Mouse (Mus musculus) stomach, embryonic 16.5 days (tissue): ENCODE results near the gene Rasgrp3. TPM values are rescaled to one million over a fixed set of nuclear protein-coding genes. Genes with fewer than 3 reads are reported as not detected.

Experiments used
- ATAC-seq: fragments of 200-750 bp; cut with Nextera tagmentation; 2 replicates; pipeline ENCODE4 v1.8.0; 2017; ENCODE audit warnings: moderate number of reproducible peaks, moderate TSS enrichment; ENCODE audit not compliant: insufficient read depth, low FRiP score
- H3K27ac ChIP-seq: fragments of 300-500 bp; sonication (generic); 2 replicates; pipeline ENCODE4 v1.5.1; 2014; ENCODE audit warnings: low read length
- H3K27me3 ChIP-seq: fragments of 300-500 bp; sonication (generic); 2 replicates; pipeline ENCODE4 v1.6.1; 2014; ENCODE audit warnings: low read length, control low read depth, mixed read lengths; ENCODE audit not compliant: control insufficient read depth, insufficient read depth
- H3K36me3 ChIP-seq: fragments of 300-500 bp; sonication (generic); 2 replicates; pipeline ENCODE4 v1.6.1; 2014; ENCODE audit warnings: low read length; ENCODE audit not compliant: control insufficient read depth, insufficient read depth
- H3K4me1 ChIP-seq: fragments of 300-500 bp; sonication (generic); 2 replicates; pipeline ENCODE4 v1.6.1; 2014; ENCODE audit warnings: low read length, control low read depth, mixed read lengths; ENCODE audit not compliant: control insufficient read depth, insufficient read depth
- H3K4me2 ChIP-seq: fragments of 300-500 bp; sonication (generic); 2 replicates; pipeline ENCODE4 v1.6.1; 2014; ENCODE audit warnings: low read depth, low read length, mixed read lengths
- H3K4me3 ChIP-seq: fragments of 300-500 bp; sonication (generic); replicated peaks from 2 replicates; pipeline ENCODE4 v1.5.1; 2014; ENCODE audit warnings: mild to moderate bottlenecking, low read length
- H3K9ac ChIP-seq: fragments of 300-500 bp; sonication (generic); 2 replicates; pipeline ENCODE4 v1.6.1; 2014; ENCODE audit warnings: low read length
- H3K9me3 ChIP-seq: fragments of 300-500 bp; sonication (generic); replicated peaks from 2 replicates; pipeline ENCODE4 v1.6.1; 2016; ENCODE audit warnings: low read length, control low read depth; ENCODE audit not compliant: control insufficient read depth
- WGBS: fragments of 180-500 bp; shearing (Covaris S2); extraction: QIAGEN DNeasy Blood & Tissue Kit; methylation state at CpG from one replicate; pipeline ENCODE4 v1.1.7; 2014; 5-methylcytosine and 5-hydroxymethylcytosine counted together
- polyA plus RNA-seq: library from polyadenylated mRNA; unstranded; fragments of >200 nt; fragmentation: Nextera tagmentation; extraction: Ambion mirVana; gene quantifications from 2 replicates; pipeline ENCODE4 v1.2.1, GENCODE M21; 2015

Rasgrp3 gene
- polyA plus RNA-seq, 1 experiment from 2014 or later: 15.3 TPM

DNA sequence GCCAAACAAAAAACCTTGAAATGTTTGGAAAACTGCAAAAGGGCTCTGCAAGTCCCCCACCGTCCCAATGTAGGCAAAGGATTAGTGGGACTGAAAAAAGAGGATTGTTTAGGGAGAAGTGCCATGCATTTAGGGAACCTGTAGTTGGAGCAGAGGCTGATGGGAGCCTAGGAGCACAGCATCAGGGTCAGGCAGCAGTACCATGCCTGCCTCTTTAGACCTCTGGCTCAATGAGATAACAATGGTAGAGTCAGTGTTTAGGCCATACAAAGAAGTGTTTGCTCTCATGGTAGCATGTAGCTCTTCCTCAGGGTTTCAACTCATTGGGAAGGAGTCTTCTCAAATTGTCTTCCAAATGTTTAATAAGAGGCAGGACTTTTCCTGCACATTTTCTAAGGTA, 40.3 kb downstream of the Rasgrp3 start:
- no peaks in the 10 kb centered on the region for H3K9me3 ChIP-seq
- no peak for ATAC-seq
- H3K4me1 ChIP-seq: peaks cover 7% of the 10 kb centered on the region
- WGBS: 48% methylated on average over 1 of the region's 1 CpGs
- H3K36me3 ChIP-seq: no peaks in the 10 kb centered on the region
- no peak overlapping the region for H3K4me3 ChIP-seq
- no peaks in the 10 kb centered on the region for H3K27me3 ChIP-seq
- H3K4me2 ChIP-seq: no peak overlapping the region
- no peak overlapping the region for H3K9ac ChIP-seq
- no peak overlapping the region for H3K27ac ChIP-seq

DNA sequence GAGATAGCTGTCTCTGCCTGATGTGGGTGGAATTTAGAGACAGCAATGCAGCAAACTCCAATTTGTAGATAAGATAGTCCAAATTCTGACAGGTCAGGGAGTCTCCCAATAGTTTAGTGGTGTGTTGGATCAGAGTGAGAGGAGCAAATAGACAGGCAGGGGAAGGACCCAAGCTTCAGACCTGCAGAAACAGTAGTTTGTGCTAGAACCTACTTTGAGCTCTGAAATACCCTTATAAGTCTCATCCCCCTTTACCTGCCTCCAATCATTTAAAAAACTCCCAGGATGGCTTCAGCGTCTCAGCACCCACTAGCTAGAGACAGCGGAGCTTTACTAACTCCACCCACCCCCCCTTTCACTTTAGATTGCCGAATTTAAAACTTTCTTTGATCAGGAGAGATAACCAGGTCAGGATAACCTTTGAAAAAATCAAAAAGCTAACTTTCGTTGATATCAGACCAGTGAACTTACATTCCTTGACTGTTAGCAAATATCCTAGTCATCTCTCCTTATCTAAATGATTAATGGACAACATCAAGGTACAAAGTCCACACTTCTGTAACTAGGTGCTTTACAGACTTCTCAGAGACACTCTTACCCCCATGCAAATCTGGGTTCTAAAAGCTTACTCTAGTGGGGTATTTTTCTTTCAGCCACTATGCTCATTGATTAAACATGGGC, 41.2 kb downstream of the Rasgrp3 start:
- Histone ChIP-seq H3K9me3 (no peaks in the 10 kb centered on the region), H3K36me3 (no peaks in the 10 kb centered on the region), H3K9ac (no peak overlapping the region), H3K4me2 (no peak overlapping the region), H3K4me3 (no peak overlapping the region), H3K4me1 (peaks cover 7% of the 10 kb centered on the region), H3K27ac (no peak overlapping the region), H3K27me3 (no peaks in the 10 kb centered on the region)
- peak; percentile 33; the same call in 1 of the 2 replicates for ATAC-seq
- 33% methylated on average over 4 of the region's 4 CpGs for WGBS

DNA sequence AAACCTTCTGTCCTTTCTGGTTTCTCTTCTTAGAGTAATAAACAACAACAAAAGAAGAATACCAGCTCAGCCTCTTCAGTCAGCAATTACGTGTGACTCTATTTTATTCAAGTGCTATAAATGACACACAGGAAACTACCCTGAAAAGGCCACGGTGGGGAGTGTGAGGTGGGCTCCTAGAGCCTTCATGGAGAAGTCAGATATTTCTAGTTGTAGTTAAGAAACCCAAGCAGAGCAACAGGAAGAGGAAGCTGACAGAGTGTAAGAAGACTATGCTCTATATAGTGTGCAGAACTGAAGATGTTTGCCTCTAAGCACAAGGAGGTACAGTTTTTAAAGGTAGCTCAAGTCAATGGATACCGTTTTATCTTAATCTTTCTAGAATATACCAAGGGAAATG, 42.0 kb downstream of the Rasgrp3 start:
- H3K9me3 ChIP-seq: no peaks in the 10 kb centered on the region
- H3K9ac ChIP-seq: no peak overlapping the region
- H3K4me3 ChIP-seq: no peak overlapping the region
- H3K4me2 ChIP-seq: no peak overlapping the region
- H3K27ac ChIP-seq: no peak overlapping the region
- WGBS: 69% methylated on average over 3 of the region's 3 CpGs
- H3K4me1 ChIP-seq: peaks cover under 1% of the 10 kb centered on the region; the same call in 1 of the 2 replicates
- no peaks in the 10 kb centered on the region for H3K27me3 ChIP-seq
- H3K36me3 ChIP-seq: no peaks in the 10 kb centered on the region
- ATAC-seq: no peak

DNA sequence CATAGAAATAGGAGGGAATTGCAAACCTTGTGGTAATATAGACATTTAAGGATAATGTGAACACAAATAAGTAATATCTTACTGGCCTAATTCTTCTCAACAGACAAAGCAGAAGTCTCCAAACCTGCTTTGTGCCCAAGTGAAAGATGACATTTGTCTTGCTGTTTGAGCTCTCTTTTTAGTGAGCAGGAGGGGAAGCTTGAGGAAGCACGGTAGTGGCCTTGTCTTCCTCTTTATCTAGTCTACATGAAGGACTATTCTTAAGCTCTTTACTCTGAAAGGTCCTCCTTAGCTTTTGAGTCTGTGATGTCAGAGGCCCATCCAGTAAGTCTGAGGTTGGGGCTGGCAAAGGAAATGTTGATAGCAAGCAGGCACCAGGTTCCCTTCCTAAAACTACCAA, 43.1 kb downstream of the Rasgrp3 start:
- Histone ChIP-seq H3K27ac (no peak overlapping the region), H3K4me2 (no peak overlapping the region), H3K9me3 (no peaks in the 10 kb centered on the region), H3K4me3 (no peak overlapping the region), H3K9ac (no peak overlapping the region), H3K27me3 (no peaks in the 10 kb centered on the region), H3K4me1 (no peaks in the 10 kb centered on the region; the same call in 1 of the 2 replicates), H3K36me3 (no peaks in the 10 kb centered on the region)
- 58% methylated on average over 1 of the region's 1 CpGs for WGBS
- no peak for ATAC-seq

DNA sequence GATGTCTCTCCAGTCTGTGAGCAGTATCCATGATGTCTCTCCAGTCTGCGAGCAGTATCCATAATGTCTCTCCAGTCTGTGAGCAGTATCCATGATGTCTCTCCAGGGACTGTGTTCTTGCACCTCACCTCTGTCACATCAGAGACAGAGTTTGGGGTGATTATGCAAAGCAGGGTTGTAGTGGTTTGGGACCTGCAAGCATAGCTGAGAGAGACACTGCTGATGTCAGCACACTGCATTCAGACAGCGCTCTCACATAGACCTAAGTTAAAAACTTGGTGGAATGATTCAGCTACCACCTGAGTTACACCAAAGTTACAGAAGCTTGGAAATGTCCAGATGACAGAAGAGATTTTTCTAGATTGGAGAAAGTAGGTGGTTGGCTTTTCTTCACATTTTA, 44.0 kb downstream of the Rasgrp3 start:
- H3K4me1 ChIP-seq: no peaks in the 10 kb centered on the region; the same call in 1 of the 2 replicates
- H3K4me3 ChIP-seq: no peak overlapping the region
- no peaks in the 10 kb centered on the region for H3K36me3 ChIP-seq
- H3K9me3 ChIP-seq: no peaks in the 10 kb centered on the region
- WGBS: 95% methylated on average over 2 of the region's 2 CpGs
- no peaks in the 10 kb centered on the region for H3K27me3 ChIP-seq
- no peak for ATAC-seq
- no peak overlapping the region for H3K9ac ChIP-seq
- no peak overlapping the region for H3K4me2 ChIP-seq
- no peak overlapping the region for H3K27ac ChIP-seq

DNA sequence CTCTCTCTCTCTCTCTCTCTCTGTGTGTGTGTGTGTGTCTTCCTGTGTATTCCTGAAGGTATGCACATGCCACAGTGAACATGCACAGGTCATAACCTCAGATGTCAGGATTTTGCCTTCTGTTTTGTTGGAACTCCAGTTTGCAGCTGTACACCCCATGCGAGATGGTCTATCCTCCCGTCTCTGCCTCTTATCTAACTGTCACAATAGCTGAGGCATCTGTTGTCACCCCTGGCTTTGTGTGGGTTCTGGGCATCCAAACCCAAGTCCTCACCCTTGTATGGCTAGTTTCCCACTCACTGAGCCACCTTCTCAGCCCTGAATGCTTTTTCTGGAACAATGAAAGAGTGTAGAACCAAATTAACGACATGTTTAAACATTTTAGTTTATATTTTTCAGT, 44.7 kb downstream of the Rasgrp3 start:
- Histone ChIP-seq H3K27me3 (no peaks in the 10 kb centered on the region), H3K4me3 (no peak overlapping the region), H3K4me2 (no peak overlapping the region), H3K9me3 (no peaks in the 10 kb centered on the region), H3K9ac (no peak overlapping the region), H3K27ac (no peak overlapping the region), H3K36me3 (no peaks in the 10 kb centered on the region), H3K4me1 (no peaks in the 10 kb centered on the region; the same call in 1 of the 2 replicates)
- 73% methylated on average over 3 of the region's 3 CpGs for WGBS
- no peak for ATAC-seq

DNA sequence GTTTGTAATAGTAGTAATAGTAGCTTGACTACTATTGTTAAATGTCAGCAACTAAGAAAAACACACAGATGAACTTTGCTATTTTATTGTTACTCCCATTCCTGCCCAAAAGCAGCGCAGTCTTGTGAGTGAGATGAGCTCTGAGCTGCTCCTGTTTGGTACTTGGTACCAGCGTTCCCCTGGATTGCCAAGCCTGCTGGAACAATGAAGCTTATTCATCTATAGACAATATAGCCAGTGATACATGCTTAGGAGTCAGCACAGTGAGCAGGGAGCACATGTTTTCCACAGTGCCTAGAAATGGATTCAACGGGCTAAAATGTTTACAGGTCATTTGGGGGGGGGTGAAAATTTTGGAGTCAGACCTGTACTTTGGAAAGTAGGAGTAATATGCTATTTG, 50.5 kb downstream of the Rasgrp3 start:
- Histone ChIP-seq H3K4me3 (no peak overlapping the region), H3K36me3 (no peaks in the 10 kb centered on the region), H3K9me3 (no peaks in the 10 kb centered on the region), H3K27me3 (no peaks in the 10 kb centered on the region), H3K4me1 (no peaks in the 10 kb centered on the region), H3K4me2 (no peak overlapping the region), H3K9ac (no peak overlapping the region), H3K27ac (no peak overlapping the region)
- WGBS: 73% methylated on average over 3 of the region's 3 CpGs
- ATAC-seq: no peak

DNA sequence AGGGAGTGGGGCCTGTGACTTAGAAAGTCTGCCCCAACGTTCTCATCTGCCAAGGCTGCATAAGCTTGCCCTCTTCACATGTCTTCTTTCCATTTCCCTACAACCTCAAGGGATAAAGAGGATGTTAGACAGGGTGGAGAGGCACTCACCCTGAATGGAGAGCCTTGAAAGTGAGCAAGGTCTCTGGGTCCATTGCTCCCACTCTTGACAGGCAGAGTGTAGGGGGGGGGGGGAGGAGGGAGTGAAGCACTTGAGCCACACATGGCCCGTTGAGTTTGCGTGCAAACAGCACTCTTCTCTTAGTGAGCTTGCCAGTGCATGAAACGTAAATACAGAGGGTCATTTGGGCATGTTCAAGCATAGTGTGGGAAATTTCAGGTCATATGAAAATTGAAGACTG, 59.5 kb downstream of the Rasgrp3 start:
- 59% methylated on average over 4 of the region's 4 CpGs for WGBS
- no peak for ATAC-seq
- Histone ChIP-seq H3K4me2 (no peak overlapping the region), H3K27me3 (no peaks in the 10 kb centered on the region), H3K4me3 (no peak overlapping the region), H3K27ac (no peak overlapping the region), H3K36me3 (no peaks in the 10 kb centered on the region), H3K9ac (no peak overlapping the region), H3K9me3 (no peaks in the 10 kb centered on the region), H3K4me1 (no peaks in the 10 kb centered on the region)

DNA sequence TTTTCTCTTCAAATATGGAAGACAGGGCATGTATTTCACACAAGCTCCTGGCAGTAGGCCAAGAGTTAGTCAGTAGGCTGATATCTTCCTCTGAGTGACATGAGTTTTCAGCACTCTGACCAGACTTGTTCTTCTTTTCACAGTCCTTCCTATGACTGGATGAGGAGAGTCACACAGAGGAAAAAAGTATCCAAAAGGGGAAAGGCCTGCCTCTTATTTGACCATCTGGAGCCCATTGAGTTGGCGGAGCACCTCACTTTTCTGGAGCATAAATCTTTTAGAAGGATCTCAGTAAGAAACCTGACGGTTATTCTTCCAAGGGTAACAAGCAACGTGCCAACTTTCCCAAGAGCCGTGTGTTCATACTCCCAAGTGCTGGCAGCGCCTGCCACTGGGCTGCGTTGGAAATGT, 62.5 kb downstream of the Rasgrp3 start:
- Histone ChIP-seq H3K4me1 (no peaks in the 10 kb centered on the region), H3K9ac (no peak overlapping the region), H3K27me3 (no peaks in the 10 kb centered on the region), H3K27ac (no peak overlapping the region), H3K4me2 (no peak overlapping the region), H3K4me3 (no peak overlapping the region), H3K9me3 (no peaks in the 10 kb centered on the region), H3K36me3 (no peaks in the 10 kb centered on the region)
- ATAC-seq: no peak
- 86% methylated on average over 6 of the region's 6 CpGs for WGBS
